Mouse (Mus musculus): ENCODE results near the gene 4931409K22Rik. TPM values are rescaled to one million over a fixed set of nuclear protein-coding genes. Genes with fewer than 3 reads are reported as not detected.

Gene 4931409K22Rik
- not detected for polyA plus RNA-seq (2014; fragmentation: Illumina TruSeq; extraction: RNeasy Lipid Tissue Mini Kit (QIAGEN cat#74804); ENCODE audit: low read depth, low replicate concordance)

DNA sequence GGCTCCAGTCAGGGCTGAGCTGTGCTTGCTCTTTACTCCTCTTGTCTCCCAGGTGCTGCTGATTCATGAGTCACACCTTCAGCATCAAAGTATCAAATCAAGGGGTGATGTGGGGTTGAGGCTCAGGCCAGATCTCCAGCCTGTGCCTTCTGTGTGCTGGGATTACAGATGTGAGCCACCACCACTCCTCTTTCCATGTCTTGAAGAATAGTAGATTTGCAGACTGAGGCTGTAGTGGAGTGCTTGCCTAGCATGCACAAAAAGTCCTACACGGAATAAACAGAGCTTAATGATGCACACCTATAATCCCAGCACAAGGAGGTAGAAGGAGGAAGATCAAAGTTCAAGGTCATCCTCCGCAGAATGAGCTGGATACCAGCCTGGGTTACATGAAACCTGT lies at the start of gene 4931409K22Rik:
Gene 4931409K22Rik (minus strand): TSS at position 101 of the 400 bp plus-strand sequence.

DNA sequence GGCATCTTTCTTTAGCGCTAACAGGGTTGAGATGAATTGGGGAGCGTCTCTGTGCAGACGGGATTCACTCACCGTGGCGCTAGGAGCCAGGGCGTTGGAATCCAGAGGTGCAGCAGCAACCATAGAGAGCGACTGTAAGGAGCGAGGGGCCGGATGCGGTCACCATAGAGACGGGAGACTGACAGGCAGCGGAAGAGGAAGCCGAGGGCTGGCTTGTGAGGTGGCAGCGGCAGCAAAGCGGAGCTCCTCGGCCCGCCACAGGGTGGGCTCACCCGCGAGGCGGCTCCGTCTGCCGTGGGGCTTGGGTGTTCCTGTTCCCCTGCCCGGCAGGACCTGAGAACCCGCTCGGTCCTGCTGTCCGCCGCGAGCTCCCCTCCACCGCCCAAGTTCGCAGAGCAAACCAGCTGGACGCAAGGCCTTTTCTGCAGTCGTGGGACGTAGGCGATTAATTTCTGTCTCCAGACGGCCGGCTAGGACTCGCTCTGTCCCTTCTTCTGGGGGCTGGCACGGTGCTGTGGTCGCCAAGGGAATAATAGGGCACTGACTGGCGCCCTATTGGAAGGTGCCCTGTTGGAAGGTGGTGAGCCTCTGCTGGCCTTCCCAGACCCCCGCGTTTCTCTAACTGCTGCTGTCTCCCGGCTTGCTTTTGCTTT lies 30.1 kb upstream of the 4931409K22Rik start, which contains the start of gene Chpf2:
Gene Chpf2 (plus strand): TSS at position 195 of the 653 bp plus-strand sequence.

GRCm38 (mm10) chr5:24577183-24577929 lies 20.7 kb upstream of the 4931409K22Rik start, which contains the start of gene Abcf2:
TSS of gene Abcf2 (minus strand) at chr5:24577467.

DNA sequence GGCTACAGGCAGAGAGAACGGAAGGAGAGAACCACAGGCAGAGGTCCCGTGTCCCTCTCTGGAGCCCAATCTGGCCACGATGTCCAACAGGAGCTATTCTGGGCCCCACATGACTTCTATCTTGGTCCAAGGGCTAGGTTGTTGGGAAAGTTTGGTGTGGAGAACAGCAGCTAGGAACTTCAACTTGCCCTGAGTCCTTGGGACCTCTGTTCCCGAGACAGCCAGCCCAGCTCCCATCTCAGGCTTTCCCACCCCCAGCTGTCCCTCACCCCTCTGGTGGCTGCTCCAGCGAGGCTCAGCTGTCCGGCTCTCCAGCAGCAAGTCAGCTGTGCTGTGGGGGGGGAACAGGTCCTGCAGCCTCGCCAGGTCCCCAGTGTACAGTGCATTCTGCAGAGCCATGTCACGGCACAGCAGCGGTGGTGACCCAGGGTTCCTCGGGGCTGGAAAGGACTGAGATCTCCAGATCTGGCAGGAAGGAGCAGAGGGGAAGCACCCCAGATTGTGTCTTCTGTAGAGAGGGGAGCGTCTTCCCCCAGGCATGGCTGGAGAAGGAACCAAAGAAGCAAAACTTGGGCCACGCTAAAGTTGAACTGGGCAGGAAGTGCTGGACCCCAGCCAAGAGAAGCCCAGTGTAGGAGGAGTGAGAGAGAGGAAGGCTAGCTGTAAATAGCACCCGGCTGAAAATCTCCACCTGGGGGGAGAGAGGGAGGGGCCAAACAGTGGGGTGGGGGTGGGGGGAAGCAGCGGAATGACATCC lies 16.0 kb downstream of the 4931409K22Rik start, which contains the start of gene Asb10:
Gene Asb10 (minus strand): TSS at position 592 of the 757 bp plus-strand sequence.

GRCm38 (mm10) chr5:24526889-24527230 lies 29.7 kb downstream of the 4931409K22Rik start, which contains the start of gene Gbx1:
TSS of gene Gbx1 (minus strand) at chr5:24527202.

Other genes with a start within 250 kb of the 4931409K22Rik start
- 73.4 TPM for gene Kcnh2, start 205.2 kb downstream of the 4931409K22Rik start, polyA plus RNA-seq (2014; fragmentation: Illumina TruSeq; extraction: RNeasy Lipid Tissue Mini Kit (QIAGEN cat#74804); ENCODE audit: low read depth, low replicate concordance)
- gene Nos3, start 192.0 kb downstream of the 4931409K22Rik start, polyA plus RNA-seq (2014; fragmentation: Illumina TruSeq; extraction: RNeasy Lipid Tissue Mini Kit (QIAGEN cat#74804); ENCODE audit: low read depth, low replicate concordance): 18.7 TPM
- gene Atg9b, start 164.7 kb downstream of the 4931409K22Rik start, polyA plus RNA-seq (2014; fragmentation: Illumina TruSeq; extraction: RNeasy Lipid Tissue Mini Kit (QIAGEN cat#74804); ENCODE audit: low read depth, low replicate concordance): 1.4 TPM
- gene Abcb8, start 163.1 kb downstream of the 4931409K22Rik start, polyA plus RNA-seq (2014; fragmentation: Illumina TruSeq; extraction: RNeasy Lipid Tissue Mini Kit (QIAGEN cat#74804); ENCODE audit: low read depth, low replicate concordance): 90.0 TPM
- gene Asic3, start 143.4 kb downstream of the 4931409K22Rik start, polyA plus RNA-seq (2014; fragmentation: Illumina TruSeq; extraction: RNeasy Lipid Tissue Mini Kit (QIAGEN cat#74804); ENCODE audit: low read depth, low replicate concordance): 0.21 TPM
- 23.0 TPM for gene Cdk5, start 133.3 kb downstream of the 4931409K22Rik start, polyA plus RNA-seq (2014; fragmentation: Illumina TruSeq; extraction: RNeasy Lipid Tissue Mini Kit (QIAGEN cat#74804); ENCODE audit: low read depth, low replicate concordance)
- gene Slc4a2, start 133.0 kb downstream of the 4931409K22Rik start, polyA plus RNA-seq (2014; fragmentation: Illumina TruSeq; extraction: RNeasy Lipid Tissue Mini Kit (QIAGEN cat#74804); ENCODE audit: low read depth, low replicate concordance): 24.9 TPM
- 266 TPM for gene Fastk, start 111.5 kb downstream of the 4931409K22Rik start, polyA plus RNA-seq (2014; fragmentation: Illumina TruSeq; extraction: RNeasy Lipid Tissue Mini Kit (QIAGEN cat#74804); ENCODE audit: low read depth, low replicate concordance)
- 18.0 TPM for gene Tmub1, start 109.0 kb downstream of the 4931409K22Rik start, polyA plus RNA-seq (2014; fragmentation: Illumina TruSeq; extraction: RNeasy Lipid Tissue Mini Kit (QIAGEN cat#74804); ENCODE audit: low read depth, low replicate concordance)
- 83.9 TPM for gene Agap3, start 104.6 kb downstream of the 4931409K22Rik start, polyA plus RNA-seq (2014; fragmentation: Illumina TruSeq; extraction: RNeasy Lipid Tissue Mini Kit (QIAGEN cat#74804); ENCODE audit: low read depth, low replicate concordance)
- not detected for gene Gbx1, start 29.6 kb downstream of the 4931409K22Rik start, polyA plus RNA-seq (2014; fragmentation: Illumina TruSeq; extraction: RNeasy Lipid Tissue Mini Kit (QIAGEN cat#74804); ENCODE audit: low read depth, low replicate concordance)
- gene Asb10, start 15.8 kb downstream of the 4931409K22Rik start, polyA plus RNA-seq (2014; fragmentation: Illumina TruSeq; extraction: RNeasy Lipid Tissue Mini Kit (QIAGEN cat#74804); ENCODE audit: low read depth, low replicate concordance): 88.1 TPM
- gene Abcf2, start 20.7 kb upstream of the 4931409K22Rik start, polyA plus RNA-seq (2014; fragmentation: Illumina TruSeq; extraction: RNeasy Lipid Tissue Mini Kit (QIAGEN cat#74804); ENCODE audit: low read depth, low replicate concordance): 59.9 TPM
- gene Chpf2, start 29.9 kb upstream of the 4931409K22Rik start, polyA plus RNA-seq (2014; fragmentation: Illumina TruSeq; extraction: RNeasy Lipid Tissue Mini Kit (QIAGEN cat#74804); ENCODE audit: low read depth, low replicate concordance): 6.5 TPM
- gene Smarcd3, start 67.6 kb upstream of the 4931409K22Rik start, polyA plus RNA-seq (2014; fragmentation: Illumina TruSeq; extraction: RNeasy Lipid Tissue Mini Kit (QIAGEN cat#74804); ENCODE audit: low read depth, low replicate concordance): 61.2 TPM
- 36.8 TPM for gene Nub1, start 128.7 kb upstream of the 4931409K22Rik start, polyA plus RNA-seq (2014; fragmentation: Illumina TruSeq; extraction: RNeasy Lipid Tissue Mini Kit (QIAGEN cat#74804); ENCODE audit: low read depth, low replicate concordance)
- 0.97 TPM for gene Wdr86, start 173.9 kb upstream of the 4931409K22Rik start, polyA plus RNA-seq (2014; fragmentation: Illumina TruSeq; extraction: RNeasy Lipid Tissue Mini Kit (QIAGEN cat#74804); ENCODE audit: low read depth, low replicate concordance)
- not detected for gene Crygn, start 201.2 kb upstream of the 4931409K22Rik start, polyA plus RNA-seq (2014; fragmentation: Illumina TruSeq; extraction: RNeasy Lipid Tissue Mini Kit (QIAGEN cat#74804); ENCODE audit: low read depth, low replicate concordance)